Comparison of ENCODE assay signal across 24 mouse cellular contexts in the genomic region with DNA sequence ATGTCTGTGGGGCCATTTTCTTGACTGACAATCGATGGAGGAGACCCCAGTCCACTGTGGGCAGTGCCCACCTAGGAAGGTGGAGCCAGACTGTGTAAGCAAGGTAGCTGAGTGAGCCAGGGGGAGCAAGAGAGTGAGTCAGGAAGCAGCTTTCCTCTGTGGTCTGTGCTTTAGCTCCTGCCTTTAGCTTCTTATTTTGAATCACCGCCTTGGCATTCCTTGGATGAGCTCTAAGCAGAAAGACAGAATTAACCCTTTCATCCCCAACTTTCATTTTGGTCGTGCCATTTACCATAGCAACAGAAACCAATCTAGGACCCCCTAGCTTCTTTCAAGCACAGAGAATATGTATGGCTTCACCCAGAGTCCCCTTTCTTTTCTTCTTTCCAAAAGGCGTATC. TPM values are rescaled to one million over a fixed set of nuclear protein-coding genes. Genes with fewer than 3 reads are reported as not detected.
"Had no signal": no experiment of that assay in that cellular context is flagged by ENCODE, and none has a peak within 500 bp of the region (broad histone marks: within the 10 kb centered on the region; RNA-seq: fewer than 3 reads in every experiment).

No protein-coding gene starts in this region.

- H3K27ac ChIP-seq: kidney, embryonic 15.5 days; left cerebral cortex, adult 2 months; liver, embryonic 13.5 days; midbrain, embryonic 12.5 days; neural tube, embryonic 12.5 days; neural tube, embryonic 15.5 days; stomach, postnatal 0 days had no signal

- ATAC-seq: intestine, postnatal 0 days had no signal

- H3K4me2 ChIP-seq: kidney, embryonic 15.5 days; liver, embryonic 13.5 days; midbrain, embryonic 12.5 days; neural tube, embryonic 12.5 days; neural tube, embryonic 15.5 days had no signal

- H3K36me3 ChIP-seq: kidney, embryonic 15.5 days; liver, embryonic 13.5 days; midbrain, embryonic 12.5 days; neural tube, embryonic 12.5 days; neural tube, embryonic 15.5 days had no signal

- H3K27me3 ChIP-seq: liver, embryonic 13.5 days; neural tube, embryonic 12.5 days; neural tube, embryonic 15.5 days had no signal

- H3K4me1 ChIP-seq: kidney, embryonic 15.5 days; liver, embryonic 13.5 days; neural tube, embryonic 15.5 days had no signal

- DNase-seq: kidney, adult 8-10 months; kidney, postnatal 14 days; kidney, postnatal 4 days; layer of hippocampus, adult 9-11 months; layer of hippocampus, postnatal 36 days; left cerebral cortex, postnatal 4 days; liver, embryonic 13.5 days; lung, adult 2 months; lung, postnatal 14 days; lung, postnatal 4 days; right cerebral cortex, adult 18-20 months; right cerebral cortex, postnatal 14 days; right cerebral cortex, postnatal 4 days; thymus, postnatal 25 days had no signal

- H3K9me3 ChIP-seq: kidney, embryonic 15.5 days; liver, embryonic 13.5 days; midbrain, embryonic 12.5 days; neural tube, embryonic 12.5 days; neural tube, embryonic 15.5 days had no signal

- H3K9ac ChIP-seq: kidney, embryonic 15.5 days; liver, embryonic 13.5 days; midbrain, embryonic 12.5 days; neural tube, embryonic 12.5 days; neural tube, embryonic 15.5 days had no signal

- H3K4me3 ChIP-seq: kidney, embryonic 15.5 days; left cerebral cortex, adult 2 months; liver, embryonic 13.5 days; midbrain, embryonic 12.5 days; neural tube, embryonic 12.5 days; neural tube, embryonic 15.5 days had no signal

RNA-seq across cellular contexts. Expression of a gene that starts 27.7 kb away (rescaled TPM):
- total RNA-seq: megakaryocyte progenitor cell, adult 5-6 weeks; megakaryocyte-erythroid progenitor cell, adult 5-6 weeks had no signal

RNA-seq across cellular contexts. Expression of a gene that starts 42.0 kb away (rescaled TPM):
- polyA plus RNA-seq: liver, adult 2 months had no signal
